Mouse (Mus musculus): Measurements from ENCODE around the gene Lrrtm1.

GRCm38 (mm10) chr6:77286317-77286716, 43.8 kb downstream of the Lrrtm1 start:
- TF ChIP-seq CTCF (IDR thresholded peaks at IDR 0.05; ENCODE audit: control insufficient read depth, insufficient read depth, low read length) (no peak), POLR2A (IDR thresholded peaks at IDR 0.05; ENCODE audit: borderline replicate concordance, control insufficient read depth, low read depth, low read length) (no peak)

Measured in bone marrow, adult 2 months (tissue).